Mouse (Mus musculus) forebrain, embryonic 14.5 days (tissue): ENCODE data around the gene Sag. TPM values are rescaled to one million over a fixed set of nuclear protein-coding genes. Genes with fewer than 3 reads are reported as not detected.
A peak's percentile ranks its signal among the peaks of the same experiment; 100 is the strongest.
"Not testable (repeated sequence)": the region's sequence is repeated elsewhere in the genome, so short reads cannot be mapped to it uniquely, and the experiment has no call there.

Source experiments
- ATAC-seq: fragments of 200-750 bp; cut with Nextera tagmentation; 2 replicates; pipeline ENCODE4 v1.8.0; 2017; ENCODE audit warnings: mild to moderate bottlenecking, moderate library complexity
- DNase-seq: peaks from one replicate; pipeline ENCODE4 v3.0.0-alpha.2; 2015; ENCODE audit warnings: low spot score
- H3K27ac ChIP-seq: fragments of 300-500 bp; sonication (generic); 2 replicates; pipeline ENCODE4 v1.5.1; 2014; ENCODE audit warnings: low read depth, mild to moderate bottlenecking, control low read depth, low read length, moderate library complexity
- H3K27me3 ChIP-seq: fragments of 300-500 bp; sonication (generic); replicated peaks from 2 replicates; pipeline ENCODE4 v1.6.1; 2014; ENCODE audit warnings: low read length, control low read depth, mixed read lengths; ENCODE audit not compliant: control insufficient read depth, insufficient read depth
- H3K36me3 ChIP-seq: fragments of 300-500 bp; sonication (generic); 2 replicates; pipeline ENCODE4 v1.6.1; 2014; ENCODE audit warnings: low read length, control low read depth; ENCODE audit not compliant: control insufficient read depth, insufficient read depth
- H3K4me1 ChIP-seq: fragments of 300-500 bp; sonication (generic); 2 replicates; pipeline ENCODE4 v1.6.1; 2014; ENCODE audit warnings: antibody characterized with exemption, low read length, control low read depth; ENCODE audit not compliant: control insufficient read depth, insufficient read depth
- H3K4me2 ChIP-seq: fragments of 300-500 bp; sonication (generic); 2 replicates; pipeline ENCODE4 v1.6.1; 2014; ENCODE audit warnings: mild to moderate bottlenecking, control low read depth, low read length
- H3K4me3 ChIP-seq: fragments of 300-500 bp; sonication (generic); 2 replicates; pipeline ENCODE4 v1.5.1; 2014; ENCODE audit warnings: low read depth, low read length, control low read depth
- H3K9ac ChIP-seq: fragments of 300-500 bp; sonication (generic); 2 replicates; pipeline ENCODE4 v1.6.1; 2014; ENCODE audit warnings: mild to moderate bottlenecking, low read length, control low read depth, moderate library complexity
- H3K9me3 ChIP-seq: fragments of 300-500 bp; sonication (generic); replicated peaks from 2 replicates; pipeline ENCODE4 v1.6.1; 2016; ENCODE audit warnings: low read length, control low read depth, mixed read lengths; ENCODE audit not compliant: control insufficient read depth
- WGBS: fragments of 180-500 bp; shearing (Covaris S2); extraction: QIAGEN DNeasy Blood & Tissue Kit; methylation state at CpG from one replicate; pipeline ENCODE4 v1.1.7; 2014; 5-methylcytosine and 5-hydroxymethylcytosine counted together
- polyA plus RNA-seq: library from polyadenylated mRNA; unstranded; fragments of >200 nt; fragmentation: Nextera tagmentation; extraction: Ambion mirVana; gene quantifications from 2 replicates; pipeline ENCODE4 v1.2.1, GENCODE M21; 2014

The Sag gene
- polyA plus RNA-seq, 1 experiment from 2014 or later: 1.0 TPM

DNA sequence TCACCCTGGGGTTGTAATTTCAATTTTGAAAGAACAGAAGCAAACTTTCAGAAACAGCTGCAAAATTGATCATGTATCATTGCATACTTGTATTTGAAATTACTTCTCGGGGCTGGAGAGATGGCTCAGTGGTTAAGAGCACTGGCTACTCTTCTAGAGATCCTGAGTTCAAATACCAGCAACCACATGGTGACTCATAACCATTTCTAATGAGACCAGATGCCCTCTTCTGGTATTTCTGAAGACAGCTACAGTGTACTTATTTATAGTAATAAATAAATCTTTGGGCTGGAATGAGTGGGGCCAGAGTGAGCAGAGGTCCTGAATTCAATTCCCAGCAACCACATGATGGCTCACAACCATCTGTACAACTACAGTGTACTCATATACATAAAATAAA, 24.0 kb downstream of the Sag start:
- not testable (repeated sequence) for H3K9me3 ChIP-seq, H3K36me3 ChIP-seq, H3K4me2 ChIP-seq, H3K4me1 ChIP-seq, H3K9ac ChIP-seq, DNase-seq, H3K27ac ChIP-seq, H3K27me3 ChIP-seq, H3K4me3 ChIP-seq, ATAC-seq
- whole genome bisulfite sequencing: 93% methylated on average over 1 of the region's 1 CpGs

DNA sequence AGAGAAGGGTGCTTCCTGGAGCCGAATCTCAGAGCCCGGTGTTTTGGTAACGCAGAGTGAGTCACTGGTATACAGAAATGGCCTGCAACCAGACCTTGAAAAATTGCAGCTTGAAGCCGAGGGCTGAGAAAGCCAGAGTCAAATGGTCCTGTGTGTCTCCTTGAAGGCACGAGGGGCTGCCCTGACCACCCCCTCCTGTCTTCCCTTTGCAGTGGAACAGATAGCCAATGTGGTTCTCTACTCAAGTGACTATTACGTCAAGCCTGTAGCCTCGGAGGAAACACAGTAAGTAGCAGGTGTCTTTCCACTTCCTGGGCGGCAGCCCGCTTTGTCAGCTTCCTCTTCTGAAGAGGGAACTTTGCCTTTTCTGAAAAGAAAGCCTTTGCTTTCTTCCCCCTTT, 24.7 kb downstream of the Sag start:
- Histone ChIP-seq H3K36me3 (no peaks in the 10 kb centered on the region), H3K27me3 (no peaks in the 10 kb centered on the region), H3K4me2 (no peak overlapping the region), H3K27ac (no peak overlapping the region), H3K4me1 (no peaks in the 10 kb centered on the region), H3K9me3 (no peaks in the 10 kb centered on the region), H3K4me3 (no peak overlapping the region), H3K9ac (no peak overlapping the region)
- DNase-seq (no peak), ATAC-seq (no peak)
- WGBS: 84% methylated on average over 9 of the region's 9 CpGs

GRCm38 (mm10) chr1:87828926-87829580, 25.6 kb downstream of the Sag start:
- peak; percentile 9 for DNase-seq
- 34% methylated on average over 7 of the region's 7 CpGs for WGBS
- no peak overlapping the region for H3K9ac ChIP-seq

DNA sequence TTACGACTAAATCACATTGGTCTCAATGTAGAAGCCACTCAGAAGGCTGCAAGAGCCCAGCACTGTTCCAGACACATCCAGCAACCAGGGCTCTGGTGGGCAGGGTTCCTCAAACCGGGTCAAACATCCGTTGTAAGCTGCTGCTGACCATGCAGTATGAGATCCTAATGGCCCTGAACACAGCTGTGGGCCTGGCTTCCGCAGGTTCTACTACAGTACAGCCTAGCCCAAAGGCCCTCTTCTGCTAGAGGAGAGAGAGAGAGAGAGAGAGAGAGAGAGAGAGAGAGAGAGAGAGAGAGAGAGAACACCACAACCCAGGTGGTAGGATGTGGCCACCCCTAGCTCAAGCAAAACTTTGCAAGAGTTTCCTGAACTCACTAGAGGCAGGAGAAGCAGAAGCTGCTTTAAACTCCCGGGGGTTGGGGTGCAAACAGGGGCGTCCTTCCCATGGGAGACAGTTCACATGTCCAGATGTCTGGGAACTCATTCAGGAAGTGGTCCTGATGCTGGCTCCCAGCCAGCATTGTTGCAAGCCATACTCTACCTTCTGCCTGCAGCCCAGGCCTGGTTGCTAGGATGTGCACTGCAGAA, 26.2 kb downstream of the Sag start:
- H3K27ac ChIP-seq: no peak overlapping the region
- no peak overlapping the region for H3K4me2 ChIP-seq
- no peak for ATAC-seq
- H3K9ac ChIP-seq: no peak overlapping the region
- no peak for DNase-seq
- H3K27me3 ChIP-seq: no peaks in the 10 kb centered on the region
- 64% methylated on average over 6 of the region's 6 CpGs for WGBS
- no peaks in the 10 kb centered on the region for H3K9me3 ChIP-seq
- no peaks in the 10 kb centered on the region for H3K4me1 ChIP-seq
- H3K36me3 ChIP-seq: no peaks in the 10 kb centered on the region
- no peak overlapping the region for H3K4me3 ChIP-seq

More at GRCm38 (mm10) chr1:87828926-87829580, 25.6 kb downstream of the Sag start:
- Histone ChIP-seq H3K4me2 (no peak overlapping the region), H3K36me3 (no peaks in the 10 kb centered on the region), H3K9me3 (no peaks in the 10 kb centered on the region), H3K4me3 (no peak overlapping the region), H3K27ac (no peak overlapping the region), H3K4me1 (no peaks in the 10 kb centered on the region), H3K27me3 (no peaks in the 10 kb centered on the region)
- ATAC-seq: no peak

GRCm38 (mm10) chr1:87836453-87836852, 33.0 kb downstream of the Sag start:
- Histone ChIP-seq H3K9me3 (no peaks in the 10 kb centered on the region), H3K4me2 (no peak overlapping the region), H3K9ac (no peak overlapping the region), H3K27ac (no peak overlapping the region), H3K27me3 (no peaks in the 10 kb centered on the region), H3K4me3 (no peak overlapping the region), H3K36me3 (no peaks in the 10 kb centered on the region), H3K4me1 (no peaks in the 10 kb centered on the region)
- DNase-seq (no peak), ATAC-seq (no peak)
- WGBS: 77% methylated on average over 1 of the region's 1 CpGs

GRCm38 (mm10) chr1:87837018-87837417, 33.5 kb downstream of the Sag start:
- WGBS: 43% methylated on average over 5 of the region's 5 CpGs
- H3K27ac ChIP-seq: no peak overlapping the region
- no peaks in the 10 kb centered on the region for H3K36me3 ChIP-seq
- no peaks in the 10 kb centered on the region for H3K4me1 ChIP-seq
- no peak overlapping the region for H3K4me2 ChIP-seq
- no peak overlapping the region for H3K4me3 ChIP-seq
- no peaks in the 10 kb centered on the region for H3K9me3 ChIP-seq
- no peaks in the 10 kb centered on the region for H3K27me3 ChIP-seq
- ATAC-seq: no peak
- no peak for DNase-seq
- H3K9ac ChIP-seq: no peak overlapping the region

GRCm38 (mm10) chr1:87840411-87841208, 37.1 kb downstream of the Sag start:
- DNase-seq (no peak), ATAC-seq (no peak)
- Histone ChIP-seq H3K36me3 (no peaks in the 10 kb centered on the region), H3K27ac (no peak overlapping the region), H3K9ac (no peak overlapping the region), H3K4me3 (no peak overlapping the region), H3K27me3 (no peaks in the 10 kb centered on the region), H3K4me2 (no peak overlapping the region), H3K4me1 (no peaks in the 10 kb centered on the region), H3K9me3 (no peaks in the 10 kb centered on the region)
- 89% methylated on average over 11 of the region's 11 CpGs for whole genome bisulfite sequencing

DNA sequence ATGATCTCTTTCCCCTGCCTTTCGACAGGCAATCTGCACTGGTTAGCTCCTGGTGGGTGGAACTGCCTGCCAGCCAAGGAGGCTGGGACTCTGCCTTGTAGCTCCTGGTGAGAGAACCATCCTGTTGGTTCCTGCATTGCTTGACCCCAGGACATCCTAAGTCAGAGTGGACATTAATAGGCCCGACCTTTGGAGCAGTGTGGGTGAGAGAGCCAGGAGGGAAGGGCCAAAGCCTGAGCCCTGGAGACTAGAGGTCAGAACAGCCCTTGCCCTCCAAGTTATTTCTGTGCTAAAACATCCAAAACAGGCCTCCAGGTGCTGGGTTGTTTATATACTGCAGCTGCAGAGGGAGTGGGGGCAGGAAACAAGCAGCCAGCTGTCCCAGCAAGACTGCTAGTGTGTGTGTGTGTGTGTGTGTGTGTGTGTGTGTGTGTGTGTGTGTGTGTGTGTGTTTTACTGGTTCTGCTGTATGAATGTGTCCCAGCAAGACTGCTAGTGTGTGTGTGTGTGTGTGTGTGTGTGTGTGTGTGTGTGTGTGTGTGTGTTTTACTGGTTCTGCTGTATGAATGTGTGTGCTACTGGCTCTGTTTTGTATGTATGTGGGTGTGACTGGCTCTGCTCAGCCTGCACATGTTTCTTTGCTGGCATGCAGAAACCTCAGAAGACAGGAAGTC, 43.5 kb downstream of the Sag start:
- 69% methylated on average over 2 of the region's 2 CpGs for WGBS
- ATAC-seq (no peak), DNase-seq (no peak)
- no peaks in the 10 kb centered on the region for H3K27me3 ChIP-seq
- H3K36me3 ChIP-seq: no peaks in the 10 kb centered on the region
- H3K4me2 ChIP-seq: no peak overlapping the region
- H3K27ac ChIP-seq: no peak overlapping the region
- H3K4me1 ChIP-seq: no peaks in the 10 kb centered on the region
- no peak overlapping the region for H3K4me3 ChIP-seq
- no peaks in the 10 kb centered on the region for H3K9me3 ChIP-seq
- H3K9ac ChIP-seq: no peak overlapping the region
